ENCODE assay signal across 1 mouse cellular context in genomic region chr1:127869276-127869675, GRCm38 (mm10).
TF ChIP-seq lines count a peak whose summit lies in the region.

No protein-coding gene starts in this region.

TF ChIP-seq in MEL, 35 proteins besides CTCF, POLR2A, EP300 and RAD21 (continued from another document):
- TF ChIP-seq SIN3A (IDR thresholded peaks at IDR 0.05; ENCODE audit: low read length): no peak; the same call in 1 of the 2 replicates
